Mouse (Mus musculus): ENCODE measurements around the gene Prkcg. TPM values are rescaled to one million over a fixed set of nuclear protein-coding genes. Genes with fewer than 3 reads are reported as not detected.

The Prkcg gene
- polyA plus RNA-seq, 1 experiment from 2014 or later = 0.12 TPM

DNA sequence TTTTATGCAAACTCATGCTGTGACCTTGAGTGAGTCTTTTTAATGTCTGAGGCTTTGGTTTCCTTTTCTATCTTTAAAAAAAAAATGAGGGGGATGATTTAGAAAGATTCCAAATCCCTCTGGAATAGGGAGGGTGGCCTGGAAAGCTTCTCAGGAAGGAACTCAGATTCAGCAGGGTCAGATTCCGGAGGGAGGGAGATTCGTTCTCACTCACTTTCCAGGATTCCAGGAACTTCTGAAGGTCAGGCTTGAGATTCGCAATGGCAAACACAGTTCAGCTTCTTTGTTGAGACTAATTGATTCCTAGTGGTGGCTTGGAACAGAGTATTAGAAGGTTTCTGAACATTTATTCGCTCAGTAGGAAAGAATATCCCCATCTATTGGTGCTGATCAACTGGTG, 81.4 kb downstream of the Prkcg start:
- Histone ChIP-seq H3K9me3 (no peaks in the 10 kb centered on the region), H3K4me1 (peaks cover 11% of the 10 kb centered on the region), H3K4me3 (no peak overlapping the region), H3K9ac (no peak overlapping the region), H3K4me2 (no peak overlapping the region), H3K27ac (no peak overlapping the region), H3K36me3 (0 out of 2 replicates have a peak, but pooled peaks cover 2% of the 10 kb centered on the region), H3K27me3 (peaks cover 15% of the 10 kb centered on the region; the same call in 1 of the 2 replicates)
- ATAC-seq (ENCODE audit: insufficient number of reproducible peaks, low FRiP score, low TSS enrichment, low read depth) = no peak
- 54% methylated on average over 4 of the region's 4 CpGs for WGBS

DNA sequence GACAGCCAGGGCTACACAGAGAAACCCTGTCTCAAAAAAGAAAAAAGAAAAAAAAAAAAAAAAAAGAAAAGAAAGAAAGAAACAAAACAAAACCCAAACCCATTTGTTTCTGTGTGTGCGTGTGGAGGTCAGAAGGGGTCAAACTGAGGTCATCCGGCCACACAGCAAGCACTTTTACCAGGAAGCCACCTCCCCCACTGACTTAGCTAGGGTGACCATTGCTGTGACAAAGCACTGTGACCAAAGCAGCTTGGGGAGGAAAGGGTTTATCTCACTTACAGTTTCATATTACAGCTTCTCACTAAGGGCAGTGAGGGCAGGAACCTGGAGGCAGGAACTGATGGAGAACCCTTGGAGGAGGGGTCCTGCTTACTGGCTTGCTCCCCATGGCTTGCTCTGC, 83.4 kb downstream of the Prkcg start:
- no peak overlapping the region for H3K9ac ChIP-seq

DNA sequence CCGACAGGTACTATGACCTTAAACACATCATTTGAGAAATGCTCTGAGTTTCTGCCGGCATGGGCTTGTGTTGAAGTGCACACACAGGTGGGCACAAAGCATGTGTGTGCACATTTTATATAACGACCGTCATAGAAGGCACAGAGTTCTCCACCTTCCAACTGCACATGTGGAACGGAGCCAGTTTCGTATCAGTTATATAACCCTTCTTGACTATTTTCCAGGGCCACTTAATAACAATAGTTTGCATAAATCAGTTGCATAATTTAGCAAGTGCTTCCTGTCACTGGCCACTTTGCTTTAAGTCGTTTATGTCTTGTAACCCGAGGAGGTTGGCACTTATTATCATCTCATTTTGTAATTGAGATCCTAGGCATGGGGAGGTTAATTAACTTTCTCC, 84.8 kb downstream of the Prkcg start:
- no peak overlapping the region for H3K9ac ChIP-seq
- H3K4me3 ChIP-seq = no peak overlapping the region
- no peak overlapping the region for H3K4me2 ChIP-seq
- no peaks in the 10 kb centered on the region for H3K9me3 ChIP-seq
- no peaks in the 10 kb centered on the region for H3K27me3 ChIP-seq
- H3K36me3 ChIP-seq = no peaks in the 10 kb centered on the region
- 74% methylated on average over 8 of the region's 8 CpGs for WGBS
- H3K27ac ChIP-seq = no peak overlapping the region
- H3K4me1 ChIP-seq = no peaks in the 10 kb centered on the region
- no peak for ATAC-seq (ENCODE audit: insufficient number of reproducible peaks, low FRiP score, low TSS enrichment, low read depth)

More for the DNA sequence above, 83.4 kb downstream of the Prkcg start:
- Histone ChIP-seq H3K27me3 (peaks cover 3% of the 10 kb centered on the region; the same call in 1 of the 2 replicates), H3K9me3 (no peaks in the 10 kb centered on the region), H3K27ac (no peak overlapping the region), H3K4me1 (peaks cover 4% of the 10 kb centered on the region), H3K4me2 (no peak overlapping the region), H3K4me3 (no peak overlapping the region), H3K36me3 (no peaks in the 10 kb centered on the region)
- 72% methylated on average over 2 of the region's 2 CpGs for WGBS
- no peak for ATAC-seq (ENCODE audit: insufficient number of reproducible peaks, low FRiP score, low TSS enrichment, low read depth)

DNA sequence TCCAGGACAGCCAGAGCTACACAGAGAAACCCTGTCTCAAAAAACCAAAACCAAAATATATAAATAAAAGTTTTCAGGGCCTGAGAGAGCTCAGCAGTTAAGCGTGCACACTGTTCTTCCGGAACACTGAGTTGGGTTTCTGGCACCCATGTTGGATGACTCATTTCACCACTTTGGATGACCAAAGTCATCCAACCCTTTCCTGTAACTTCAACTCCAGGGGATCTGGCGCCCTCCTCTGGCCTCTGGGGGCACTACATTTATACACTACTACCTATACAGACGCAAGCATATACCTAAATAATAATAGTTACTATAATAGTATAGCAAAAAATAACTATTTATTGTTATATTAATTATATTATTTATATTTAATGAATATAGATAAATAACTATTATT, 87.9 kb downstream of the Prkcg start:
- no peaks in the 10 kb centered on the region for H3K9me3 ChIP-seq
- H3K9ac ChIP-seq = no peak overlapping the region
- H3K36me3 ChIP-seq = no peaks in the 10 kb centered on the region
- WGBS = 52% methylated on average over 4 of the region's 4 CpGs
- no peaks in the 10 kb centered on the region for H3K4me1 ChIP-seq
- no peaks in the 10 kb centered on the region for H3K27me3 ChIP-seq
- no peak overlapping the region for H3K4me2 ChIP-seq
- ATAC-seq (ENCODE audit: insufficient number of reproducible peaks, low FRiP score, low TSS enrichment, low read depth) = no peak
- no peak overlapping the region for H3K27ac ChIP-seq
- H3K4me3 ChIP-seq = no peak overlapping the region

Other genes with a start within 250 kb of the Prkcg start
- gene AU018091, start 120.0 kb upstream of the Prkcg start, polyA plus RNA-seq (2015; fragmentation: Nextera tagmentation; extraction: Ambion mirVana) = 0.11 and 0.20 TPM in 2 replicates
- 0.04 TPM in 1 of 2 replicates, not detected in the other for gene Nlrp12, start 39.4 kb upstream of the Prkcg start, polyA plus RNA-seq (2015; fragmentation: Nextera tagmentation; extraction: Ambion mirVana)
- 125 and 177 TPM in 2 replicates for gene Myadm, start 99 bp upstream of the Prkcg start, polyA plus RNA-seq (2015; fragmentation: Nextera tagmentation; extraction: Ambion mirVana)
- gene Cacng7, start 43.8 kb downstream of the Prkcg start, polyA plus RNA-seq (2015; fragmentation: Nextera tagmentation; extraction: Ambion mirVana) = 1.7 and 2.6 TPM in 2 replicates
- gene Cacng8, start 101.5 kb downstream of the Prkcg start, polyA plus RNA-seq (2015; fragmentation: Nextera tagmentation; extraction: Ambion mirVana) = 2.4 and 2.6 TPM in 2 replicates
- 6.7 and 15.4 TPM in 2 replicates for gene Cacng6, start 135.0 kb downstream of the Prkcg start, polyA plus RNA-seq (2015; fragmentation: Nextera tagmentation; extraction: Ambion mirVana)
- 0.77 and 0.95 TPM in 2 replicates for gene Tarm1, start 213.4 kb downstream of the Prkcg start, polyA plus RNA-seq (2015; fragmentation: Nextera tagmentation; extraction: Ambion mirVana)

All from limb, embryonic 15.5 days (tissue).